Mouse (Mus musculus): Measurements from ENCODE around the gene Rptn.
"Not testable (repeated sequence)": the region's sequence is repeated elsewhere in the genome, so short reads cannot be mapped to it uniquely, and the experiment has no call there.

The Rptn gene

DNA sequence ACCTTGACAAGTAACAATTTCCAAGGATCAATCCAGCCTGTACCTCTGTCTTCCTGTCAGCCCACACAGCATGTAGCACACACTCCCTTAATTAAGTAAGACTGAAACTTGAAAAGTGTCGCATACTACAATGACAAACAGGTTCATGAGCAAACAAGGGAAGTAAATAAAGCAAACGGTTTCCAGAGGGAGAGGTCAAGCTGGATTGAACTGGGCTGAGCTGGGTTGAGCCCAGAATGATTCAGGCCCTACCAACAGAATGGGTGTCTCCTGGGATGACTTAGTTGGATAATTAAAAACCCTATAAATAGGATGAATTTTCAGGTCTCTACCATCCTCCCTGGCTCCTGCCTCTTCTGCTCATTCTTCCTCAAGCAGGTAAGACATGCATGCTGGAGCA, at the start of gene Rptn:
TSS of gene Rptn (plus strand) at position 334 of the 400 bp plus-strand sequence.
- in situ Hi-C loops (cut with MboI, MseI): no loop called here

DNA sequence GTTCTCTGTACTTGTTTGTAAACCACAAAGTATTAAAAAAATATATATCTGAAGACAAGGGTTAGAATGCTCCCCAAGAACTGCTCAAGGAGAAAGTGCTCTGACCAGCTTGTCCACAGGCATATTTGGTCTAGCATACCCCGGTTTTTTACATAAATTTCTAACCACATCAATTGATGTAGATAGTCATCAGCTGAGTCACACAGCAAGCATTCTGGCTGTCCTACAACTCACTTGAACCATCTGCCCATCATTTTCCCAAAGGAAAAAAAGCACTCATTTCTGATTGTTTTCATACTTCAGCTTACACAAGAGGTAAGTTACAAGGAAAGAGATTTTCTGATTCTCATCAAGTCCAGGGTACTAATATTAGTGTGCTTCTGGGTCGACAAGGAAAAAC, 46.6 kb upstream of the Rptn start:
- in situ Hi-C loops (cut with MboI, MseI): no loop called here

DNA sequence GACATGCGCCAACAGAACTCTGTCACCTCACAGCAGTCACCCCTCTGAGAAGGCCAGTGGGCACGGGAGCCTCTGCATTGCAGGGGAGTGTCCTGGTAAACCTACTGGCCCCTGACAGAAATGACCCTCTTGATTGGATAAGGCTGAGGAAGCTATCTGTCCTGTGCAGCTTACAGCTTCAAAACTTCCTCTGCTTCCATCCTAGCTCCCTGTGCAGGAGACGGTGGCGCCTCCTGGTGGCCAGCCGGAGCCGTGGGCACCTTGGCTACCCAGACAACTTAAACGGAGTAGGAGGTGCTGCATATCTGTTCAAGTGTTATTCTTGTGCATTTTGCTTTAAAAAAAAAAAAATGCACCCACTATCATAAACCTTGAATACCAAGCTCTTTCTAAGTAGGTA, 33.5 kb upstream of the Rptn start:
- in situ Hi-C loops (cut with MboI, MseI): loop anchor here (5.0 kb wide), 2 partner anchors 137 to 242 kb away; no protein-coding TSS in a partner anchor

DNA sequence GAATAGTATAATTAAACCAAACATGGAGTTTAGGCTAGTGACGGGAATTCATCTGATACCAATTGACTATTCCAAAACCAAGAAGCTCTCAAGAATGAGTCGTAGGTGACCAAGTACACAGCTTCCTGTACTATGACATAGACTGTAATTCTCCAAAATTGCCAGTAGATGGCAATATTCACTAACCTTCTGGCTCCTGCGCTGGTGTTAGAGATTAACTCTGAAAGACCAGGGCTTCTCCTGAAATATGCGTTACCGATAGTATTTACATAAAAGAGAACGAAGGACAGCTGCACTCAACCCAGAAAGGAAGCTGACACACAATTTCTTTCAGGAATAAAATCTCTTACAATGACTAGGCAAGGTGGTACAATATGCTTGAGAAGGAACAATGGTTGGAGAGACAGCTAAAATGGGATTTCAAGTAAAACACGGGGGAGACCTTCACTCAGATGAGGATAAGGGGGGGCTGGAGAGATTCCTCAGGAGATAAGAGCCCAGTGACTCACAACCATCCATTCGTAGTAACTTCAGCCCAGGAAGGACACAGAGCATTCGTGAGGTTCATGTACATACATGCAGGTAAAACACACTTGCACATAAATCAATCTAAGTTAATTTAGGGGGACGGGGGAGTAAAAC, 31.4 kb upstream of the Rptn start:
- in situ Hi-C loops (cut with MboI, MseI): loop anchor here (5.0 kb wide), 2 partner anchors 135 to 240 kb away; no protein-coding TSS in a partner anchor

DNA sequence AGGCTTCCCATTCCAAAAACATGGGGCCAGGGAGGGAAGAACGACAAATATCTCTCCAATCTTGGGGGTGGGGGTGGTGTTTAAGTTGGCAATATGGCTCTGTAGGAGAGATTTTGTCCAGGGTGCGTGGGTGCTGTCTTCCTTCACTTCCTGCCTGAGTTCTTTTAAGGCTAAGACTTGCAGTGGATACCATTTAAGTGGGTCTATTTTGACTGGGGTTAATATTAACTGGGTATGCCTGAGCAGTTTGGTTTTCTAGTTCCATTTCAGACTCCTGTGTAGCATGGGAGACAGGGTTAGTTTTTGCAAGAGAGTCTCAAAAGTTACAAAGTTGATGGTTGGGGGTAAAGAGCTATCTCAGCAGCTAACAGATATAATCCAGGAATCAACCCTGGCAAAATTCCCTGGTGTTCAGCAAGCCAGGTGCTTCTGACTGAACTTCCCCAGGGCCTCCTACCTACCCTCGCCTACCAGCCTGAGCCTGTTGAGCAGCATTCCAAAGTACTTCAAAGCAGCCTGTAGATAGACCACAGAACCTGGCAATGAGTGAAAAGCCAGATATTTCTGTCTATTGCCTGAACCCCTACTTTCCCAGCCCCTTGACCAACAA, 26.4 kb upstream of the Rptn start:
- in situ Hi-C loops (cut with MboI, MseI): no loop called here

DNA sequence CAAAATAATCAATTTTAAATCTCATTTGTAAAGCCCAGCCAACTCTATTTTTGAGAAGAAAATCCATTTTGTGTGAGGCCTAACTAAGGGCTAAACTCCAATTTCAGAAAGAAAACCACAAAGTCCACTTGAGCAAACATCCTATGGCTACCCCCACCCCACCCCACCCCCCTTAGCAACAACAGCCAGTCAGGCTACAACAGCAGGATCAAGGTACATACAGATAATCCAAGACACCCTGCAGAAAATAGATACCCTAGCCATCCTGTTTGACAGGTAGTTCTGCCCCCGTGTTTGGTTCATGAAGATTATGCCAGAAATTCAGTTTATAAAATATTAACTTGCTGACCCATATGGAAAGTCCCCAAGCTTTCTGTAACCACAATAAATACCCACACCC, 25.3 kb upstream of the Rptn start:
- in situ Hi-C loops (cut with MboI, MseI): no loop called here

DNA sequence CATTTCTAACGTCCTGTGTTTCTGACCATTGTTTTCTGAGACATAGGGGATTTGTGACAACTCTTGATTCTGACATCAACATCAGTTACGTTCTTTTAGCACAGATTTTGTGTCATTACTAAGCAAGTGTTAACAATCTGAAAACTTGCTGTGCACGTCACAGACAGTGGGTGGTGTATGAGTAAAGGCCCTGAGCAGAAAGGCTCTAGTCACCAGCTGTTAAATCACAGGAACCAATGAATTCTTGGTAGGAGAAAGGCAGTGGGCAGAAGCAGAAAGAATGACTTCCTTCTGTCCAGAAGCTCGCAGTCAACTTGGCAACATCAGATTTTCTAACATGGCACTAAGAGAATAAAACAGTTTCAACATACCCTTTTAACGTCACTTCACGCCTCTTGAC, 20.1 kb upstream of the Rptn start:
- in situ Hi-C loops (cut with MboI, MseI): no loop called here

DNA sequence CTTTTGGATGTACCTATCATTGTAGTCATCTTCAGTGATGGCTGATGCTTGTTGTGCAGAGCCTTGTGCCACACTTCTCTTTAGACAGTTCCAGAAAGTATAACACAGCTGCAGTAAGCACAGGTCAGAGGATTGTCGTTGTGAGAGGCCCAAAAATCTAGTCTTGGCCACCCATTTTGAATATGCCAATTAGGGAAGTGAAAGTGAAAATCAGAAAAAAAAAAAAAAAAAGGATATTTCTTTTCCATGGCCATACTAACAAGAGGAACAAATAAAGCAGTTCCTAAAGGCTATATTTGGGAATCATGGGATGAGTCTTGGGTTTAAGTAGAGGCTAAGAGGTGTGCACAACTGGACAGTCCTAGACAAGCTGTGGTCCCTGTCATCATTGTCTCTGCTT, 18.3 kb upstream of the Rptn start:
- in situ Hi-C loops (cut with MboI, MseI): no loop called here

DNA sequence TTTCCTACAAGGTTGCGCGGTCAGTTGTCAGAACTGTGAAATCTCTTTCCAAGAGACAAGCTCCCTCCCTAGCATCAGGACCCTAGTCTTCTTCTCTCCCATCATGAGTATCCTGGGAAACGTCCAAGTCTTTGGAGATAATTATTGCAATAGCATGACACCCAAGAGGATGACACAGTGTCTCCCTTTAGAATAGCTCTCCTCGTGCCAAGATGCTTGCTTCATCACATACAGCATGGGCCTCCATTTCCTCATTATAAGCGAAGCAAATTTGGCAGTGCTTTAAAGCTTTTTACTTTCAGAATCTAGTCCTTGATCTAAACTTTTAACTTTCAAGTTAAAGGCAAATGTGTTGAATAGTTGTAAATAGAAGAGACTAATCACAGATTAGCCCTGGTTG, 17.9 kb upstream of the Rptn start:
- in situ Hi-C loops (cut with MboI, MseI): no loop called here

DNA sequence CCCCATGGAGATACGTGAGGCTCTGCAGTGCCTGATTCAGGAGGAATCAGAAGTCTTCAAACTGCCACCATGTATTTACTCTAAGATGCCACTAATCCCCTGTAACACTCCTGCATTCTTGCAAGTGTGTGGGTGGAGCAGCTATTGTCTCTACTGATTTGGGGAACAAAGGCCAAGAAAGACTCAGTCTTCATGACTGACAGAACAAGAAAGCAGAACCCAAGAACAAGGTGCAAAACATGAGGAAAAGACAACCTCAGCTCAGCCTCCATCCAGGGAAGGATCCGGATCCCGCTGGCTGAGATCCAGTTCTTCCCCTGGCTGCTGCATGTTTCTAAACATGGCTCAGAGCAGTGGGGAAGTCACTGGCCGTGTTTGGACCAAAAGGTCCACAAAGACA, 15.4 kb upstream of the Rptn start:
- in situ Hi-C loops (cut with MboI, MseI): no loop called here

DNA sequence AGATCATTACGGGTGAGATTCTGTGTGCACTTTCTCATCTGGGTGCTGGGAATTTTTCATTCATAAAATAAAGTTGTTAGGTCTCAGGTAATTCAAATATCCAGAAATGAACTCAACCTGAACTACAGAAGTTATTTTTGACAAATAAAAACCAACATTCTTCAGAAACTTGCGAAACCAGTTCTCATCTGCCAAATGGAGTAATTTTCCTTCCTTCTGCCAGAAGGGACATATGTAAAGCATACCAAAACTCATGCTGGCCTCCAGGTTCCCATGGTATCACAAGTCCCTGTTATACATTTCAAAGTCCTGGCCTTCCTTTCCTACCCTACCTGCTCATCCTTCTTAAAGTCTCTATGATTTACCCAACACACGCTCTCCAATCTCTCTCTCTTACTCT, 10.4 kb downstream of the Rptn start:
- in situ Hi-C loops (cut with MboI, MseI): no loop called here

DNA sequence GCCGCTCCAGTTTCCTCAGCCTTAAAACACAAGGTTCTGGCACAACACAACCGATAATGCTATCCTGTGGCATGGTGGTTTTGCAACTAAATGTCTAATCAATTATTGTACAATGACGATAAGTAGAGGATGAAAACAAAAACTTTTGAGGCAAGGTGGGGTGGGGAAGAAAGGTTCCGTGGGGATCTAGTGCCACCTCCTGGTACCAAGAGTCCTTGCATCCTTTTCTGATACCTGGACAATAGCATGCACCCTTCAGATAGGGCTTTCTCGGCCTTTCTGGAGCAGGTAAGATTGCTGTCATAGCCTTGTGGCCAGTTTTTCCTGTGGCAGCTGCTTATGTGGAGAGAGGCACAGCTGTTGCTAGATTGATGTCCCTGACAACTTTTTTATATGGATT, 13.5 kb downstream of the Rptn start:
- in situ Hi-C loops (cut with MboI, MseI): no loop called here

DNA sequence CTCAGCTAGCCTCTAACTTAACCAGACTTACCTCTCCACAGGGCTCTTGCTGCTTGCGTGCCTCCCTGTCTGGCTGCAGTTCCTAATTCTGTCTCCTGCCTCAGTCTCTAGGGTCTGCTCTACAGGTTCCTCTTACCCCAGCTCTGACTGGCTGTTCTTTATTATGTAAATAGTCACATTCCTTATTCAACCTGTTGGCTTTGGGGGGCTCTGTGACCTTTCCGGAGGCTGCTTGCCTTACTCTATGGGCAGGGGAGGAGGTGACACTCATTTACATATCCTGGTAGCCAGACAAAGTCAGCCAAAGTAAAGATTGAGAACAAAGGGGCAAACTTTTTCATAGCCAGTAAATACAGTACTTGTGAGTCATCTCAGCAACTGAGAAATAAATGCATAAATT, 18.4 kb downstream of the Rptn start:
- in situ Hi-C loops (cut with MboI, MseI): no loop called here

DNA sequence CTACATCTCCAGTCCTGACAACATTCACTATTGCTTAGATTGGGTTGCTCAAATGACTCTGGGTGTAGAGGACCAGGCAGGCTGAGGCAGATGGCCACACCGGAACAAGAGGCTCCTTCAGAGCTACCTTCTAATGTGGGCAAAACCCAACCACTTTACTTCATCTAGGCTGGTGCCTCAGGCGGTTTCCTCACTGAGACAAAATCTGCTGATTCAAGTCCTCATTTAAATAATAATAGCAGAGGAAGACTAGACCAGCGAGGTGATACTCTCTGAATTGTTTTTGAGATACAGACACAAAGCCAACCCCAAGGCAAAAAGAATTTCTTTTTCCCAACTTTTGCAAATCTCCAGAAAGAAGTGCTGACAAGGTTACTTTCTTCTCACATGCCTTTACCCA, 38.2 kb downstream of the Rptn start:
- in situ Hi-C loops (cut with MboI, MseI): no loop called here

DNA sequence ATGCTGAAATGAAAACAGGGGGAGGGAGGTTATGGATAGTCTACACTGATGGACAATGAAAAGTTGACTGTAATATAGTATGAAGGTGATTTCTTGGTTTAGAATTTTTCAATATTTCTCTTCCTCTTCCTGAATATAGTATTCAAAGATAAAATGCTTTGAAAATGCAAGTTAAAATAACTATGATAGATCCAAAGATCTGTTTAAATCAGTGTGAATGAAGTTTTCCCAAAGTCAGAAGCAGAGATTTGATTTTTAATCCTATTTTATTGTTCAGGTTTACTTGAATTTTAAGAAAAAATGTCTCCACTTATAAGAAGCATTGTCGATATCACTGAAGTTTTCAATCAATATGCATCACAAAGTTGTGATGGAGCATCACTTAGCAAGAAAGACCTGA, 48.5 kb downstream of the Rptn start, which contains the start of gene Tchh:
TSS of gene Tchh (plus strand) at position 301 of the 400 bp plus-strand sequence.
- in situ Hi-C loops (cut with MboI, MseI): no loop called here

DNA sequence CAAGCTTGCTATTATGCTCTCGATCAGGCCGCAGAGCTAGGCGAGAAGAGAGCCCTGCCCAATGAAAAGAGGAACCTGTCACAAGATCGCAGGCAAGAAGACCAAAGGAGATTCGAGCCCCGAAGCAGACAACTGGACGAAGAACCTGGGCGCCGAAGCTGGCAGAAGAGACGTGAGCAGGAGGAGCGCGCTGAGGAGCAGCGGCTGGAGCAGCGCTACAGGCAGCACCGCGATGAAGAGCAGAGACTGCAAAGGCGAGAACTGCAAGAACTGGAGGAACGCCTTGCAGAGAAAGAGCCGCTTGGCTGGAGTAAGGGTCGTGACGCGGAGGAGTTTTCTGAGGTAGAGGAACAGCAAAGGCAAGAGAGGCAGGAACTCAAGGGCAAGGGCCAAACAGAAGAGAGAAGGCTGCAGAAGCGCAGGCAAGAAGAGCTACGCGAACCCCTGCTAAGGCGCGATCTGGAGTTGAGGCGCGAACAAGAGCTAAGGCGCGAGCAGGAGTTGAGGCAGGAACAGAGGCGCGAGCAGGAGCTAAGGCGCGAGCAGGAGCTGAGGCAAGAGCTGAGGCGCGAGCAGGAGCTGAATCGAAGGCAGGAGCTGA, 50.1 kb downstream of the Rptn start:
- in situ Hi-C loops (cut with MboI, MseI): no loop called here

DNA sequence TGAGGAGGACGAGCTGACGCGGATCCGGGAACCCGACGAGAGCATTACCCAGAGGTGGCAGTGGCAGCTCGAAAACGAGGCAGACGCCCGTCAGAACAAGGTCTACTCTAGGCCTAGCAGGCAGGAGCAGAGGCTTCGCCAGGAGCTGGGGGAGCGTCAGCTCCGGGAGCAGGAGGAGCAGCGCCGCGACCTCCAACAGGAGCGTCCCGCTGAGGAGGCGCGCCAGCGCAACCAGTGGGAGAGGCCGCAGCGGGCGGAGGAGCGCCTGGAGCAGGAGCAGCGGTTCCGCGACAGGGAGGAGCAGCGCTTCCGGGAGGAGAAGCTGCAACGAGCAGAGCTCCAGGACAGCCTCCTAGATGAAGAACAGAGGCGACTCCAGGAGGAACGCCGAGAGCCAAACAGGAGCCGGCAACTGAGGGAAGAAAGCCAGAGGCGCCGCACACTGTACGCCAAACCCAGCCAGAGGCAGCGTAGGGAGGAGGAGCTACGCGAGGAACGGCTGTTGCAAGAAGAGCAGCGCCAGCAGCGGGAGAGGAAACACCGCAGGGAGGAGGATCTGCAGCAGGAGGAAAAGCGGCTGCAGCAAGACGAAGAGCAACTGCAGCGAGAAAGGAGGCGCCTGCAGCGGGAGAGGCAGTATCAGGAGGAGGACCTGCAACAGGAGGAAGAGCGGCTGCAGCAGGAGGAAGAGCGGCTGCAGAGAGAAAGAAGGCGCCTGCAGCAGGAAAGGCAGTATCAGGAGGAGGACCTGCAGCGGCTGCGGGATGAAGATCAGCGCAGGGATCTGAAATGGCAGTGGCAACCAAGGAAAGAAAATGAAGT, 51.1 kb downstream of the Rptn start:
- in situ Hi-C loops (cut with MboI, MseI): no loop called here

DNA sequence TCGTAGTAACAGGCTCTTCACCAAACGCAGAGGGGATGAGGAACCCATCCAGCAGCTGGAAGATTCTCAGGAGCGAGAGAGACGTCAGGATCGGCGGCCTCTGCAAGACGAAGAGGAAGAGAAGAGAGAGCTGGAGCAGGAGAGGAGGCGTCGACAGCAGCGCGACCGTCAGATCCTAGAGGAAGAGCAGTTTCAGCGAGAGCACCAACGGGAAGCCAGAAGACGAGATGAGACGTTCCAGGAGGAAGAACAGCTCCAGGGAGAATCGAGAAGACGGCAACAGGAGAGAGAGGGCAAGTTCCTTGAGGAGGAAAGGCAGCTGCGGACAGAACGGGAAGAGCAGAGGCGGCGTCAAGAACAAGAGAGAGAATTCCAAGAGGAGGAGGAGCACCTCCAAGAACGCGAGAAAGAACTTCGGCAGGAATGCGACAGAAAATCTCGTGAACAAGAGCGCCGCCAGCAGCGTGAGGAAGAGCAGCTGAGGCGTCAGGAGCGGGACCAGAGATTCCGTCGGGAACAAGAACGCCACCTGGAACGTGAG, 51.7 kb downstream of the Rptn start:
- in situ Hi-C loops (cut with MboI, MseI): no loop called here

DNA sequence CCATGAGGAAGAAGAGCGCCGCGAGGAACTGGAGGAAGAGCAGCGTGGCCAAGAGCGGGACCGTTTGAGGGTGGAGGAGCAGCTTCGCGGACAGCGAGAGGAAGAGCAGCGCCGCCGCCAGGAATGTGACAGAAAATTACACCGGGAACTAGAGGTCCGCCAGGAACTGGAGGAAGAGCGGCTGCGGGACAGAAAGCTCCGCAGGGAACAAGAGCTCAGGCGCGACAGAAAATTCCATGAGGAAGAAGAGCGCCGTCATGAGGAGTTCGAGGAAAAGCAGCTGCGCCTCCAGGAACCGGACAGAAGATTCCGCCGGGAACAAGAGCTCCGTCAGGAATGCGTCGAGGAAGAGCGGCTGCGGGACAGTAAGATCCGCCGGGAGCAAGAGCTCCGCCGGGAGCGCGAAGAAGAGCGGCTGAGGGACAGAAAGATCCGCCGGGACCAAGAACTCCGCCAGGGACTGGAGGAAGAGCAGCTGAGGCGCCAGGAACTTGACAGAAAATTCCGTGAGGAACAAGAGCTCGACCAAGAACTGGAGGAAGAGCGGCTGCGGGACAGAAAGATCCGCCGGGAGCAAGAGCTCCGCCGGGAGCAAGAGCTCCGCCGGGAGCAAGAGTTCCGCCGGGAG, 52.7 kb downstream of the Rptn start:
- in situ Hi-C loops (cut with MboI, MseI): no loop called here

DNA sequence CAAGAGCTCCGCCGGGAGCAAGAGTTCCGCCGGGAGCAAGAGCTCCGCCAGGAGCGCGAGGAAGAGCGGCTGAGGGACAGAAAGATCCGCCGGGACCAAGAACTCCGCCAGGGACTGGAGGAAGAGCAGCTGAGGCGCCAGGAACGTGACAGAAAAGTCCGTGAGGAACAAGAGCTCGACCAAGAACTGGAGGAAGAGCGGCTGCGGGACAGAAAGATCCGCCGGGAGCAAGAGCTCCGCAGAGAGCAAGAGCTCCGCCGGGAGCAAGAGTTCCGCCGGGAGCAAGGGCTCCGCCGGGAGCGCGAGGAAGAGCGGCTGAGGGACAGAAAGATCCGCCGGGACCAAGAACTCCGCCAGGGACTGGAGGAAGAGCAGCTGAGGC, 53.2 kb downstream of the Rptn start:
- in situ Hi-C loops (cut with MboI, MseI): not testable (repeated sequence)

DNA sequence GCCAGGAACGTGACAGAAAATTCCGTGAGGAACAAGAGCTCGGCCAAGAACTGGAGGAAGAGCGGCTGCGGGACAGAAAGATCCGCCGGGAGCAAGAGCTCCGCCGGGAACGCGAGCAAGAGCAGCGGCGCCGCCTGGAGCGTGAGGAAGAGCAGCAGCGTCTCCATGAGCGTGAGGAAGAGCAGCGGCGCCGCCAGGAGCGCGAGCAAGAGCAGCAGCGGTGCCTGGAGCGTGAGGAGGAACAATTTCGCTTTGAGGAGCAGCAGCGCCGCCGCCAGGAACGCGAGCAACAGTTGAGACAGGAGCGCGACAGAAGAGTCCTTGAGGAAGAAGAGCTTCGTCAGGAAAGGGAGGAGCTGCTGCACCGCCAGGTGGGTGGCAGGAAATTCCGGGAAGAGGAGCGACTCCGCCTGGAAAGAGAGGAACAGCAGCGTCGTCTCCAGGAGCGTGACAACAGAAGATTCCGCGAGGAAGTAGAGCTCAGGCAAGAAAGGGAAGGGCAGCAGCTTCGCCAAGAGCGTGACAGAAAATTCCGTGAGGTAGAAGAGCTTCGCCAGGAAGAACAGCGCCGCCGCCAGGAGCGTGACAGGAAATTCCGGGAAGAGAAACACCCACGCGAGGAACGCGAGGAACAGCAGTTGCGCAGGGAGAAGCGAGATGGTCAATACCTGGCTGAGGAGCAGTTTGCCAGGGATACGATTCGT, 53.8 kb downstream of the Rptn start:
- in situ Hi-C loops (cut with MboI, MseI): no loop called here

Data from regulatory T cell (primary cell).